Mouse (Mus musculus): ENCODE data around the gene Dock9. TPM values are rescaled to one million over a fixed set of nuclear protein-coding genes. Genes with fewer than 3 reads are reported as not detected.

The Dock9 gene
- polyA plus RNA-seq, 1 experiment from 2014 or later, result 15.7 TPM

GRCm38 (mm10) chr14:121594684-121595083, 203.0 kb downstream of the Dock9 start:
- no peaks in the 10 kb centered on the region for H3K9me3 ChIP-seq (replicated peaks; ENCODE audit: control insufficient read depth, low read length)
- H3K4me3 ChIP-seq (replicated peaks; ENCODE audit: low read length), result no peak overlapping the region
- H3K4me2 ChIP-seq (ENCODE audit: low read depth, low read length), result no peak overlapping the region
- H3K4me1 ChIP-seq (ENCODE audit: control insufficient read depth, insufficient read depth, low read length), result peaks cover 13% of the 10 kb centered on the region; the same call in 1 of the 2 replicates
- no peak for ATAC-seq (ENCODE audit: insufficient read depth, low FRiP score)
- no peak overlapping the region for H3K27ac ChIP-seq (ENCODE audit: low read length)
- H3K27me3 ChIP-seq (ENCODE audit: control insufficient read depth, insufficient read depth, low read length), result no peaks in the 10 kb centered on the region
- no peak overlapping the region for H3K9ac ChIP-seq (ENCODE audit: low read length)
- H3K36me3 ChIP-seq (ENCODE audit: control insufficient read depth, insufficient read depth, low read length), result no peaks in the 10 kb centered on the region
- WGBS, result 67% methylated on average over 5 of the region's 5 CpGs

- ATAC-seq (ENCODE audit: insufficient read depth, low FRiP score), result peak; percentile 24; the same call in 1 of the 2 replicates
- H3K27ac ChIP-seq (ENCODE audit: low read length), result peak overlapping the region; percentile 59
Measured at GRCm38 (mm10) chr14:121593313-121593929, 204.2 kb downstream of the Dock9 start.

GRCm38 (mm10) chr14:121592890-121593289, 204.7 kb downstream of the Dock9 start:
- Histone ChIP-seq H3K4me1 (ENCODE audit: control insufficient read depth, insufficient read depth, low read length) (peaks cover 17% of the 10 kb centered on the region), H3K27me3 (ENCODE audit: control insufficient read depth, insufficient read depth, low read length) (no peaks in the 10 kb centered on the region), H3K9ac (ENCODE audit: low read length) (no peak overlapping the region), H3K27ac (ENCODE audit: low read length) (peak overlapping the region; percentile 65), H3K4me3 (replicated peaks; ENCODE audit: low read length) (no peak overlapping the region), H3K9me3 (replicated peaks; ENCODE audit: control insufficient read depth, low read length) (no peaks in the 10 kb centered on the region), H3K4me2 (ENCODE audit: low read depth, low read length) (no peak overlapping the region), H3K36me3 (ENCODE audit: control insufficient read depth, insufficient read depth, low read length) (no peaks in the 10 kb centered on the region)
- ATAC-seq (ENCODE audit: insufficient read depth, low FRiP score), result no peak
- 43% methylated on average over 3 of the region's 3 CpGs for WGBS

More at GRCm38 (mm10) chr14:121593313-121593929, 204.2 kb downstream of the Dock9 start:
- no peaks in the 10 kb centered on the region for H3K36me3 ChIP-seq (ENCODE audit: control insufficient read depth, insufficient read depth, low read length)
- peaks cover 17% of the 10 kb centered on the region for H3K4me1 ChIP-seq (ENCODE audit: control insufficient read depth, insufficient read depth, low read length)
- no peaks in the 10 kb centered on the region for H3K27me3 ChIP-seq (ENCODE audit: control insufficient read depth, insufficient read depth, low read length)
- H3K9ac ChIP-seq (ENCODE audit: low read length), result no peak overlapping the region
- no peak overlapping the region for H3K4me2 ChIP-seq (ENCODE audit: low read depth, low read length)
- 41% methylated on average over 10 of the region's 10 CpGs for WGBS
- no peak overlapping the region for H3K4me3 ChIP-seq (replicated peaks; ENCODE audit: low read length)
- H3K9me3 ChIP-seq (replicated peaks; ENCODE audit: control insufficient read depth, low read length), result no peaks in the 10 kb centered on the region

- no peak overlapping the region for H3K9ac ChIP-seq (ENCODE audit: low read length)
- H3K4me2 ChIP-seq (ENCODE audit: low read depth, low read length), result no peak overlapping the region
- no peak for ATAC-seq (ENCODE audit: insufficient read depth, low FRiP score)
- no peak overlapping the region for H3K4me3 ChIP-seq (replicated peaks; ENCODE audit: low read length)
- H3K36me3 ChIP-seq (ENCODE audit: control insufficient read depth, insufficient read depth, low read length), result no peaks in the 10 kb centered on the region
- no peaks in the 10 kb centered on the region for H3K9me3 ChIP-seq (replicated peaks; ENCODE audit: control insufficient read depth, low read length)
- WGBS, result 63% methylated on average over 9 of the region's 9 CpGs
- H3K4me1 ChIP-seq (ENCODE audit: control insufficient read depth, insufficient read depth, low read length), result peaks cover 17% of the 10 kb centered on the region
- peak overlapping the region; percentile 66; the same call in 1 of the 2 replicates for H3K27ac ChIP-seq (ENCODE audit: low read length)
- no peaks in the 10 kb centered on the region for H3K27me3 ChIP-seq (ENCODE audit: control insufficient read depth, insufficient read depth, low read length)
Measured at GRCm38 (mm10) chr14:121592356-121592755, 205.3 kb downstream of the Dock9 start.

- no peak overlapping the region for H3K4me2 ChIP-seq (ENCODE audit: low read depth, low read length)
- peak; percentile 38 for ATAC-seq (ENCODE audit: insufficient read depth, low FRiP score)
- H3K27me3 ChIP-seq (ENCODE audit: control insufficient read depth, insufficient read depth, low read length), result no peaks in the 10 kb centered on the region
- H3K9me3 ChIP-seq (replicated peaks; ENCODE audit: control insufficient read depth, low read length), result no peaks in the 10 kb centered on the region
- no peak overlapping the region for H3K9ac ChIP-seq (ENCODE audit: low read length)
- no peak overlapping the region for H3K4me3 ChIP-seq (replicated peaks; ENCODE audit: low read length)
- H3K4me1 ChIP-seq (ENCODE audit: control insufficient read depth, insufficient read depth, low read length), result peaks cover 14% of the 10 kb centered on the region
- WGBS, result 53% methylated on average over 10 of the region's 10 CpGs
- no peaks in the 10 kb centered on the region for H3K36me3 ChIP-seq (ENCODE audit: control insufficient read depth, insufficient read depth, low read length)
- no peak overlapping the region for H3K27ac ChIP-seq (ENCODE audit: low read length)
Measured at GRCm38 (mm10) chr14:121589097-121589725, 208.4 kb downstream of the Dock9 start.

- Histone ChIP-seq H3K27ac (ENCODE audit: low read length) (no peak overlapping the region), H3K27me3 (ENCODE audit: control insufficient read depth, insufficient read depth, low read length) (no peaks in the 10 kb centered on the region), H3K9ac (ENCODE audit: low read length) (no peak overlapping the region), H3K4me1 (ENCODE audit: control insufficient read depth, insufficient read depth, low read length) (peaks cover 7% of the 10 kb centered on the region), H3K9me3 (replicated peaks; ENCODE audit: control insufficient read depth, low read length) (no peaks in the 10 kb centered on the region), H3K4me3 (replicated peaks; ENCODE audit: low read length) (no peak overlapping the region), H3K36me3 (ENCODE audit: control insufficient read depth, insufficient read depth, low read length) (no peaks in the 10 kb centered on the region), H3K4me2 (ENCODE audit: low read depth, low read length) (no peak overlapping the region)
- WGBS, result 72% methylated on average over 4 of the region's 4 CpGs
- no peak for ATAC-seq (ENCODE audit: insufficient read depth, low FRiP score)
Measured at GRCm38 (mm10) chr14:121588451-121588850, 209.2 kb downstream of the Dock9 start.

GRCm38 (mm10) chr14:121585906-121586765, 211.5 kb downstream of the Dock9 start:
- no peaks in the 10 kb centered on the region for H3K27me3 ChIP-seq (ENCODE audit: control insufficient read depth, insufficient read depth, low read length)
- H3K4me1 ChIP-seq (ENCODE audit: control insufficient read depth, insufficient read depth, low read length), result peaks cover 4% of the 10 kb centered on the region; the same call in 1 of the 2 replicates
- H3K9ac ChIP-seq (ENCODE audit: low read length), result no peak overlapping the region
- no peaks in the 10 kb centered on the region for H3K9me3 ChIP-seq (replicated peaks; ENCODE audit: control insufficient read depth, low read length)
- no peak overlapping the region for H3K4me3 ChIP-seq (replicated peaks; ENCODE audit: low read length)
- no peak for ATAC-seq (ENCODE audit: insufficient read depth, low FRiP score)
- H3K36me3 ChIP-seq (ENCODE audit: control insufficient read depth, insufficient read depth, low read length), result no peaks in the 10 kb centered on the region
- no peak overlapping the region for H3K27ac ChIP-seq (ENCODE audit: low read length)
- no peak overlapping the region for H3K4me2 ChIP-seq (ENCODE audit: low read depth, low read length)
- 43% methylated on average over 21 of the region's 21 CpGs for WGBS

- H3K9ac ChIP-seq (ENCODE audit: low read length), result no peak overlapping the region
- H3K4me3 ChIP-seq (replicated peaks; ENCODE audit: low read length), result no peak overlapping the region
- no peak overlapping the region for H3K4me2 ChIP-seq (ENCODE audit: low read depth, low read length)
- peaks cover 15% of the 10 kb centered on the region; the same call in 1 of the 2 replicates for H3K36me3 ChIP-seq (ENCODE audit: control insufficient read depth, insufficient read depth, low read length)
- no peak for ATAC-seq (ENCODE audit: insufficient read depth, low FRiP score)
- WGBS, result 41% methylated on average over 3 of the region's 3 CpGs
- H3K27ac ChIP-seq (ENCODE audit: low read length), result no peak overlapping the region
- H3K9me3 ChIP-seq (replicated peaks; ENCODE audit: control insufficient read depth, low read length), result no peaks in the 10 kb centered on the region
- no peaks in the 10 kb centered on the region for H3K27me3 ChIP-seq (ENCODE audit: control insufficient read depth, insufficient read depth, low read length)
- no peaks in the 10 kb centered on the region for H3K4me1 ChIP-seq (ENCODE audit: control insufficient read depth, insufficient read depth, low read length)
Measured at GRCm38 (mm10) chr14:121579055-121579454, 218.6 kb downstream of the Dock9 start.

GRCm38 (mm10) chr14:121573391-121573790, 224.2 kb downstream of the Dock9 start:
- 83% methylated on average over 5 of the region's 5 CpGs for WGBS
- Histone ChIP-seq H3K27ac (ENCODE audit: low read length) (no peak overlapping the region), H3K4me2 (ENCODE audit: low read depth, low read length) (no peak overlapping the region), H3K4me1 (ENCODE audit: control insufficient read depth, insufficient read depth, low read length) (no peaks in the 10 kb centered on the region), H3K4me3 (replicated peaks; ENCODE audit: low read length) (no peak overlapping the region), H3K27me3 (ENCODE audit: control insufficient read depth, insufficient read depth, low read length) (no peaks in the 10 kb centered on the region), H3K36me3 (ENCODE audit: control insufficient read depth, insufficient read depth, low read length) (peaks cover 15% of the 10 kb centered on the region), H3K9me3 (replicated peaks; ENCODE audit: control insufficient read depth, low read length) (no peaks in the 10 kb centered on the region), H3K9ac (ENCODE audit: low read length) (no peak overlapping the region)
- no peak for ATAC-seq (ENCODE audit: insufficient read depth, low FRiP score)
